Mouse (Mus musculus) forebrain, embryonic 12.5 days (tissue): Measurements from ENCODE around the gene Ddhd1. TPM values are rescaled to one million over a fixed set of nuclear protein-coding genes. Genes with fewer than 3 reads are reported as not detected.
"Not testable (repeated sequence)": the region's sequence is repeated elsewhere in the genome, so short reads cannot be mapped to it uniquely, and the experiment has no call there.

Experiments used
- ATAC-seq: fragments of 200-750 bp; cut with Nextera tagmentation; 2 replicates; pipeline ENCODE4 v1.8.0; 2017; ENCODE audit warnings: moderate TSS enrichment; ENCODE audit not compliant: low FRiP score
- H3K27ac ChIP-seq: fragments of 300-500 bp; sonication (generic); 2 replicates; pipeline ENCODE4 v1.5.1; 2016; ENCODE audit warnings: mild to moderate bottlenecking
- H3K27me3 ChIP-seq: fragments of 300-500 bp; sonication (generic); 2 replicates; pipeline ENCODE4 v1.6.1; 2016; ENCODE audit warnings: mild to moderate bottlenecking
- H3K36me3 ChIP-seq: fragments of 300-500 bp; sonication (generic); replicated peaks from 2 replicates; pipeline ENCODE4 v1.6.1; 2016; ENCODE audit warnings: mild to moderate bottlenecking
- H3K4me1 ChIP-seq: fragments of 300-500 bp; sonication (generic); 2 replicates; pipeline ENCODE4 v1.6.1; 2016
- H3K4me2 ChIP-seq: fragments of 300-500 bp; sonication (generic); 2 replicates; pipeline ENCODE4 v1.6.1; 2016; ENCODE audit warnings: mild to moderate bottlenecking, moderate library complexity
- H3K4me3 ChIP-seq: fragments of 300-500 bp; sonication (generic); replicated peaks from 2 replicates; pipeline ENCODE4 v1.5.1; 2016; ENCODE audit warnings: mild to moderate bottlenecking
- H3K9ac ChIP-seq: fragments of 300-500 bp; sonication (generic); 2 replicates; pipeline ENCODE4 v1.6.1; 2016; ENCODE audit warnings: mild to moderate bottlenecking
- H3K9me3 ChIP-seq: fragments of 300-500 bp; sonication (generic); 2 replicates; pipeline ENCODE4 v1.6.1; 2016
- WGBS: fragments of 180-500 bp; shearing (Covaris S2); methylation state at CpG from one replicate; pipeline ENCODE4 v1.1.7; 2016; 5-methylcytosine and 5-hydroxymethylcytosine counted together
- polyA plus RNA-seq: library from polyadenylated mRNA; unstranded; fragments of >200 nt; fragmentation: Nextera tagmentation; extraction: Ambion mirVana; gene quantifications from 2 replicates; pipeline ENCODE4 v1.2.1, GENCODE M21; 2016

The Ddhd1 gene
- polyA plus RNA-seq, 1 experiment from 2014 or later: 16.8 TPM

DNA sequence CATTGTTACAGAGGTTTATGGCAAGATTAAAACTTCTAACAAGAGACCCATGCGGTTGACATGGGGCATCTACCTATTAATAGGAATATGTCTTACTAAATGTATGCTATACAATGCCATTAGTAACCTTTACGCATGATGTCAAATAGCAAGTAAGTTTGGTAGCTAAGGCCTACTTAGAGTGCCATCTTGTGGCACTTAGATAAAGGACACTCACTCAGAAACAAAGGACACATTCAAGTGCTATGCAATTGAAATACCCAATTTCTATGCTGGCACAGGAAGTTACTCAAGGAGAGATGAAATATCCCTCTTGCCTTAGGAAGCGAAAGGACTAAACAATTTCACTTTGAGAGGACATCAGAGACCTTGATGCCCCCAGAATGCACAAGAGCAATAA is 55.9 kb downstream of the Ddhd1 start:
- H3K27me3 ChIP-seq: no peaks in the 10 kb centered on the region
- no peak overlapping the region for H3K4me2 ChIP-seq
- H3K9me3 ChIP-seq: no peaks in the 10 kb centered on the region
- WGBS: 68% methylated on average over 3 of the region's 3 CpGs
- H3K4me3 ChIP-seq: no peak overlapping the region
- no peak overlapping the region for H3K27ac ChIP-seq
- ATAC-seq: peak; percentile 58; the same call in 1 of the 2 replicates
- no peaks in the 10 kb centered on the region for H3K4me1 ChIP-seq
- H3K36me3 ChIP-seq: peaks cover 20% of the 10 kb centered on the region
- H3K9ac ChIP-seq: no peak overlapping the region

DNA sequence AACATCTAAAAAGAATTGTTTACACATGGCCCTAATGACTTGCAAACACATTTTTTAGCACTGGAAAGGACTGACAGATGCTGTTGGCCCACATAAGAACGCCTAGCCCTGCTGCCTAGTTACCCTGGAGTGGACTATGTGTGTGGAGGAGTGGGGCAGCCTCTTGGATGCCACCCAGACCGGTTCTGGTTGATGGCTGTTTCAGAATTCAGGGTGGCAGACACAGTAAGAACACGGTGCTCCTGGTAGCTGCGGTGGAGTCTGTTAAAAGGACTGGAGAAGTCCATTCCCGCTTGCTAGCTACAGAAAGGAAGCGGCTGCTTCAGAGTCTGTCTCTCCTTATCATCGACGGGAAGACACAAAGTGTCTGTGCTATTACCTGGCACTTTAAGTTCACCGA is 57.4 kb downstream of the Ddhd1 start:
- Histone ChIP-seq H3K27ac (no peak overlapping the region), H3K4me2 (no peak overlapping the region), H3K9me3 (no peaks in the 10 kb centered on the region), H3K4me1 (no peaks in the 10 kb centered on the region), H3K27me3 (no peaks in the 10 kb centered on the region), H3K4me3 (no peak overlapping the region), H3K9ac (no peak overlapping the region), H3K36me3 (peaks cover 22% of the 10 kb centered on the region)
- 91% methylated on average over 9 of the region's 9 CpGs for WGBS
- ATAC-seq: no peak

- H3K27ac ChIP-seq: no peak overlapping the region
- no peak overlapping the region for H3K9ac ChIP-seq
- H3K27me3 ChIP-seq: no peaks in the 10 kb centered on the region
- no peak overlapping the region for H3K4me2 ChIP-seq
- peaks cover 27% of the 10 kb centered on the region for H3K36me3 ChIP-seq
- H3K9me3 ChIP-seq: no peaks in the 10 kb centered on the region
- WGBS: 86% methylated on average over 8 of the region's 8 CpGs
- H3K4me1 ChIP-seq: no peaks in the 10 kb centered on the region
- H3K4me3 ChIP-seq: no peak overlapping the region
- ATAC-seq: no peak
These were observed 60.1 kb downstream of the Ddhd1 start for GRCm38 (mm10) chr14:45597855-45598254.

DNA sequence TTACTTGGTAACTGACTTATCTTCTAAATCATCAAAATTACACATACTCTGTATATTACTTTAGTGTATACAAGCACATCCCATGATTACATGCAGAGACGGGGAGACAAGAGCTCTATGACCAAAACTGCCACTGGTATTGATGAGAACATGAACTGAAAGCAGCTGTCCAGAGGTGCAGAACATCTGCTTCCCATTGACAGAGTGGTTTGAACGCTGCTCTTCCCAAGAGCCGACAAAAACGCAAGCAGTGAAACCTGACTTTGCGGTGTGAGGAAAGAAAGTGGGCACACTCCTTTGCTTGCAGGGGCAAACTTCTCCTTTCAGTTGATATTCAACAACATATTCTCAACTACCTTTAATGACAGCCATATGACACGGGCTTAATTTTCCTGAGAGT is 64.7 kb downstream of the Ddhd1 start:
- WGBS: 86% methylated on average over 6 of the region's 6 CpGs
- H3K9ac ChIP-seq: no peak overlapping the region
- no peaks in the 10 kb centered on the region for H3K9me3 ChIP-seq
- no peaks in the 10 kb centered on the region for H3K4me1 ChIP-seq
- no peak overlapping the region for H3K27ac ChIP-seq
- ATAC-seq: no peak
- H3K27me3 ChIP-seq: no peaks in the 10 kb centered on the region
- H3K4me3 ChIP-seq: no peak overlapping the region
- no peak overlapping the region for H3K4me2 ChIP-seq
- peaks cover 18% of the 10 kb centered on the region for H3K36me3 ChIP-seq

DNA sequence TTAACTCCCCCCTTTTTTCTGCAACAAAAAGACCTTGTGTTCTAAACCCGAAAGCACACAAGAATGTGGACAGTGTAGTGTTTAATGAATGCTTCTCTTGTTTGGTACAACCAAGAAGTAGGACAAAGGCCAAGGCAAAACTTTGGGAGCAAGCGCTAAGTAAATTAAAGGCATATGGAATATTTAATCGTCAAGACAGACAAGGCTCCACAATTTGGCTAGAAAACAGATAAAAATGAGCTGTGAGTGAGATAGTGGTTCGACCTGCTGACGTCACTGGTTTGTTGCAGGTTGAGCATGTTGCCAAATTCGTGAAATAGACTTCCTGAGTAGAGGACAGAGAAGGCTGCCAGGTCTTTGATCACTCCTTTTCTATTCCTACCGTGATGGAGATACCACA is 69.5 kb downstream of the Ddhd1 start:
- Histone ChIP-seq H3K4me3 (no peak overlapping the region), H3K4me2 (no peak overlapping the region), H3K4me1 (no peaks in the 10 kb centered on the region), H3K9ac (no peak overlapping the region), H3K27ac (no peak overlapping the region), H3K9me3 (no peaks in the 10 kb centered on the region), H3K36me3 (no peaks in the 10 kb centered on the region), H3K27me3 (no peaks in the 10 kb centered on the region)
- WGBS: 79% methylated on average over 7 of the region's 7 CpGs
- no peak for ATAC-seq

- H3K27me3 ChIP-seq: no peaks in the 10 kb centered on the region
- 91% methylated on average over 6 of the region's 6 CpGs for WGBS
- no peak overlapping the region for H3K4me3 ChIP-seq
- no peaks in the 10 kb centered on the region for H3K4me1 ChIP-seq
- ATAC-seq: no peak
- no peak overlapping the region for H3K27ac ChIP-seq
- no peaks in the 10 kb centered on the region for H3K9me3 ChIP-seq
- H3K4me2 ChIP-seq: no peak overlapping the region
- no peaks in the 10 kb centered on the region for H3K36me3 ChIP-seq
- H3K9ac ChIP-seq: no peak overlapping the region
These were observed 70.4 kb downstream of the Ddhd1 start for GRCm38 (mm10) chr14:45587536-45587935.

DNA sequence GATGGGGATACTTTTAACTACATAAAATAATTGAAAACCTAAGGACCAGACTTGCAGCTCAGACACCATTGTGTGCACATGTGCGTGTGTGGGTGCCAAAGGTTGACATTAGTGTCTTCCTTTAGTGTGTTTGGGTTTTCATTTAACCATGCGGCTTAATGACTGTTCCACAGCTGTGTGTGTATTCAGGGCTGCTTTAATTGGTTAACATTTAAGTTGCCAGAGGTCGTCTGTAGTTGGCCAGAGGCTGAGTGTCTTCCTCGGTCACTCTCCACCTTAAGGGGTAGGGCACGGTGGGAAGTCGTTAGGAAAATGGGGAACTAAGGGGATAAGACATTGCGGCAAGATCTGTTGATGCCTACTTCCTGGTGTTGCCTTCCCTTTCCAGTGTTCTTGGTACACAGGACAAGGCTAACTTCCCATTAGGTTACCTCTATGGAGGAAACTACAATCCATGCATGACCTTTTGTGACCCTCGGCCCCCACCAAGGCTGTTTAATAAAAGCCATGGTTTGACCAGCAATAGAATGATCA is 74.4 kb downstream of the Ddhd1 start:
- no peaks in the 10 kb centered on the region for H3K9me3 ChIP-seq
- H3K27me3 ChIP-seq: no peaks in the 10 kb centered on the region
- H3K27ac ChIP-seq: no peak overlapping the region
- 72% methylated on average over 8 of the region's 8 CpGs for WGBS
- no peak overlapping the region for H3K4me2 ChIP-seq
- H3K4me3 ChIP-seq: no peak overlapping the region
- H3K36me3 ChIP-seq: no peaks in the 10 kb centered on the region
- no peak overlapping the region for H3K9ac ChIP-seq
- no peaks in the 10 kb centered on the region for H3K4me1 ChIP-seq
- no peak for ATAC-seq

DNA sequence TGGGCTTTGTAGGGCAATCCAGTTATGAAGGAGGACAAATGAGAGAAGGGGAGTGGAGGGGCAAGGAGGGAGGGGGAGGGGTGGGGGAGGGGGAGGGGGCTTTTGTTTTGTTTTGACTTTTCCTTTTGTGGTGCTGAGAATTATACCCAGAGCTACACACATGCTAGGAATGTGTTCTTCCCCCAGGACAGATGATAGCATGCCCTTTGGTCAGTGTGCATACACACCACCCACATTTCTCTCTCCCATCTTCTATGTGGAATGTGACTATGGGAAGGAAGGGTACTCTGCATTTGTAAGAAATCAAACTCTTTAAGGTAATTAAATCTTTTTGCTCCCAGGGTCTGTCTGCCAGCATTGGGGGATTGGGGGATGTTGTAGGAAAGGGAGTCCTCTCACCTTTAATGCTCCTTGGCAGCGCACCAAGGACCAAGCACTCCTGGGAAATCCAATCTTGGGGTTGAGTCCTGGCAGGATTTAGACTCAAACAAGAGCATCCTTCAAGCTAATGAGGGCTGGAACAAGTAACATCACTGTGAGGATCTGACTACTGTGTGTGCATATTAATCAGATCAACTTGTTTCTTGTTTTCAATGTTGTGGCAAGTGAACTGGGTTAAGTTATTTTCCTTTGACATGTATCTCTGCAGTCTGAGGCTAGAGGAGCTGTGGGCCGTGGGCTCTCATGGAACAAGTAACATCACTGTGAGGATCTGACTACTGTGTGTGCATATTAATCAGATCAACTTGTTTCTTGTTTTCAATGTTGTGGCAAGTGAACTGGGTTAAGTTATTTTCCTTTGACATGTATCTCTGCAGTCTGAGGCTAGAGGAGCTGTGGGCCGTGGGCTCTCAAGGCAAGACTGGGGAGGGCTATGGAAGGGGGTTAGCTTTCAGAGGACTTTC is 76.8 kb downstream of the Ddhd1 start:
- H3K4me2 ChIP-seq, H3K4me1 ChIP-seq, H3K4me3 ChIP-seq, H3K9me3 ChIP-seq, H3K9ac ChIP-seq, H3K27me3 ChIP-seq, H3K36me3 ChIP-seq: not testable (repeated sequence)
- H3K27ac ChIP-seq: 0 out of 2 replicates have a peak overlapping the region, but pooled peaks have one; percentile 21
- 50% methylated on average over 3 of the region's 3 CpGs for WGBS
- ATAC-seq: peak; percentile 65

GRCm38 (mm10) chr14:45566066-45566937 is 91.6 kb downstream of the Ddhd1 start:
- peak overlapping the region; percentile 32 for H3K4me3 ChIP-seq
- WGBS: 18% methylated on average over 33 of the region's 33 CpGs
- peaks cover 24% of the 10 kb centered on the region for H3K4me1 ChIP-seq
- peak overlapping the region; percentile 55 for H3K4me2 ChIP-seq
- peak; percentile 18; the same call in 1 of the 2 replicates for ATAC-seq
- H3K9me3 ChIP-seq: no peaks in the 10 kb centered on the region
- no peaks in the 10 kb centered on the region for H3K36me3 ChIP-seq
- H3K9ac ChIP-seq: 0 out of 2 replicates have a peak overlapping the region, but pooled peaks have one; percentile 36
- H3K27ac ChIP-seq: 0 out of 2 replicates have a peak overlapping the region, but pooled peaks have one; percentile 59
- no peaks in the 10 kb centered on the region; the same call in 1 of the 2 replicates for H3K27me3 ChIP-seq

DNA sequence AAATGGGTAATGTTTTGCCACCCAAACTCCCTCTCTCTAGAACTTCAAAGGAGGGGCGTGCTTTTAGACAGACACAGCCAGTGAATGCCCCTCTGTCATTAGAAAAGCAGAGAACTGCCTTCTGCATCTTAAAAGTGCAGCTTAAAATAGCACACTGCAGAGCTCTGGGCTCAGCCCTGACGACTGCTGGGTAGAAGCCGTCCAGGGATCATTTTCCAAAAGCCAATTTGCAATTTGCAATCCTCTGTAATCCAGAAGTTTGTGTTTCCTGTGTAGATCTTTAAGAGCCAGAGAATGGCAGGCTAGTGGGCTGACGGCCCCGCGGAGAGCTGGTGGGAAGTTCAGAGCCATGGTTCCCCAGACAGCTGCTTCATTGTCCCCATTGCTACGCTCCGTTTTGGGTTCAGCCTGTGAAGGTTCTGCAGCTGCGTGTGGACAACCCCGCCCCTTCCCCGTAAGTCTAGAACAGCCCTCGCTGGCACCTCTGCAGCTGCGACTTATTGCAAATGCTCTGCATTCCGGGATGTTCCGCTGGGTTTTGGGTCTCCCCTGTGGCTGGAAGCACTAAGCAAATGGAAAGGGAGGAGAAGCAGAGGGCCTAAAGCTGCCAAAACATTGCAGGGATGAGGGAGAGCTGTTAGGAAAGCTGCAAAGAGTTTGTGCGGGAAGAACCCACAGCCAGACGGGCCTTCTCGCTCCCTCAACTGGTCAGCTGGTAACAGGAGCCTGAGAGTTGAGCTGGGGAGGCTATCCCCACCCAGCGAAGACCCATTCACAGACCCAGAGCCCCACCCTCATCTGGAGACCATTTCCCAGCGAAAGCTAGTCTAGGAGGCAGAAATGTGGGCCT is 92.5 kb downstream of the Ddhd1 start:
- no peaks in the 10 kb centered on the region for H3K36me3 ChIP-seq
- H3K9me3 ChIP-seq: no peaks in the 10 kb centered on the region
- peak overlapping the region; percentile 55 for H3K4me2 ChIP-seq
- H3K4me1 ChIP-seq: peaks cover 24% of the 10 kb centered on the region
- peak; percentile 63; the same call in 1 of the 2 replicates for ATAC-seq
- H3K27ac ChIP-seq: peak overlapping the region; percentile 59
- WGBS: 7% methylated on average over 20 of the region's 20 CpGs
- H3K9ac ChIP-seq: peak overlapping the region; percentile 30; the same call in 1 of the 2 replicates
- H3K27me3 ChIP-seq: no peaks in the 10 kb centered on the region; the same call in 1 of the 2 replicates
- H3K4me3 ChIP-seq: peak overlapping the region; percentile 10

DNA sequence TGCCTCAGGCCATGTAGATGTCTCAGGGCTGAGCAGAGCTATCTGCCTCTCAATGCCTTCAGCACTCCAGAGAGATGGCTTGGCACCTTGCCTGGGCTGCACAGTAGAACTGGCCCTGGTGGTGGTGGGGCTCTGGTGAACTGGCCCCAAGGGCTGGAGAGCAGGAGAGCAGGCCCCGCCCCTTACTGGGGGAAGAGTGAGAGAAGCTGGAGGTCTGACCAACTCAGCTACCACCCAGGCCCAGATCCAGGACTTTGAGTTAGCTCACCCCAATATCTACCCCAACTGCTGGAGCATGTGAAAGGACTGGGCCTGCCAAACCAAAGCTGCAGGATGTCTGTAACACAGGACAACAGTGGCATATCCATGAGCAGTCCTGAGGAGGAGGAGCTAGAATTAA is 94.4 kb downstream of the Ddhd1 start:
- ATAC-seq: peak; percentile 36; the same call in 1 of the 2 replicates
- peaks cover 24% of the 10 kb centered on the region for H3K4me1 ChIP-seq
- 100% methylated on average over 1 of the region's 1 CpGs for WGBS
- H3K9me3 ChIP-seq: no peaks in the 10 kb centered on the region
- H3K27ac ChIP-seq: no peak overlapping the region
- H3K9ac ChIP-seq: no peak overlapping the region
- no peaks in the 10 kb centered on the region for H3K36me3 ChIP-seq
- H3K4me3 ChIP-seq: no peak overlapping the region
- no peak overlapping the region for H3K4me2 ChIP-seq
- H3K27me3 ChIP-seq: no peaks in the 10 kb centered on the region; the same call in 1 of the 2 replicates
